Mouse (Mus musculus): ENCODE data around the gene Misp.

Gene Misp

GRCm38 (mm10) chr10:79794491-79794931, 26.3 kb upstream of the Misp start:
- no peak for DNase-seq (ENCODE audit: low read depth, low spot score)

- no peak for DNase-seq (ENCODE audit: low read depth, low spot score)
Observed at GRCm38 (mm10) chr10:79795905-79796304, 24.9 kb upstream of the Misp start.

GRCm38 (mm10) chr10:79797326-79797725, 23.5 kb upstream of the Misp start:
- no peak for DNase-seq (ENCODE audit: low read depth, low spot score)

- DNase-seq (ENCODE audit: low read depth, low spot score), result no peak
Observed at GRCm38 (mm10) chr10:79798289-79798928, 22.4 kb upstream of the Misp start.

GRCm38 (mm10) chr10:79800508-79800907, 20.3 kb upstream of the Misp start:
- DNase-seq (ENCODE audit: low read depth, low spot score), result no peak

- no peak for DNase-seq (ENCODE audit: low read depth, low spot score)
Observed at GRCm38 (mm10) chr10:79801837-79802236, 19.0 kb upstream of the Misp start.

GRCm38 (mm10) chr10:79802331-79802971, 18.3 kb upstream of the Misp start:
- no peak for DNase-seq (ENCODE audit: low read depth, low spot score)

- peak; percentile 72 for DNase-seq (ENCODE audit: low read depth, low spot score)
Observed at GRCm38 (mm10) chr10:79803716-79804323, 17.0 kb upstream of the Misp start.

GRCm38 (mm10) chr10:79805636-79806035, 15.2 kb upstream of the Misp start:
- DNase-seq (ENCODE audit: low read depth, low spot score), result no peak

GRCm38 (mm10) chr10:79806331-79806730, 14.5 kb upstream of the Misp start:
- DNase-seq (ENCODE audit: low read depth, low spot score), result no peak

- no peak for DNase-seq (ENCODE audit: low read depth, low spot score)
Observed at GRCm38 (mm10) chr10:79806972-79807371, 13.8 kb upstream of the Misp start.

GRCm38 (mm10) chr10:79807826-79808225, 13.0 kb upstream of the Misp start:
- no peak for DNase-seq (ENCODE audit: low read depth, low spot score)

GRCm38 (mm10) chr10:79808728-79809127, 12.1 kb upstream of the Misp start:
- no peak for DNase-seq (ENCODE audit: low read depth, low spot score)

GRCm38 (mm10) chr10:79811736-79812637, 8.8 kb upstream of the Misp start:
- DNase-seq (ENCODE audit: low read depth, low spot score), result no peak

GRCm38 (mm10) chr10:79814271-79814842, 6.4 kb upstream of the Misp start:
- no peak for DNase-seq (ENCODE audit: low read depth, low spot score)

GRCm38 (mm10) chr10:79815671-79816494, 4.9 kb upstream of the Misp start:
- no peak for DNase-seq (ENCODE audit: low read depth, low spot score)

GRCm38 (mm10) chr10:79817111-79817510, 3.7 kb upstream of the Misp start:
- DNase-seq (ENCODE audit: low read depth, low spot score), result no peak

GRCm38 (mm10) chr10:79818225-79818624, 2.6 kb upstream of the Misp start:
- DNase-seq (ENCODE audit: low read depth, low spot score), result no peak

- no peak for DNase-seq (ENCODE audit: low read depth, low spot score)
Observed at GRCm38 (mm10) chr10:79819606-79820005, 1.2 kb upstream of the Misp start.

GRCm38 (mm10) chr10:79820277-79820676, 512 bp upstream of the Misp start:
- no peak for DNase-seq (ENCODE audit: low read depth, low spot score)

GRCm38 (mm10) chr10:79821731-79822130, 942 bp downstream of the Misp start:
- no peak for DNase-seq (ENCODE audit: low read depth, low spot score)
